Mouse (Mus musculus) ES-E14 (cell line): Measurements from ENCODE around the gene Nfatc2. TPM values are rescaled to one million over a fixed set of nuclear protein-coding genes. Genes with fewer than 3 reads are reported as not detected.

Experiments used
- DNase-seq: peaks from one replicate; pipeline ENCODE4 v3.0.0-alpha.2; 2013; ENCODE audit warnings: low read depth, low spot score
- H3K27ac ChIP-seq: 2 replicates; pipeline ENCODE4 v1.5.1; 2012; ENCODE audit warnings: low read depth, mild to moderate bottlenecking, low read length, moderate library complexity, mixed read lengths; ENCODE audit not compliant: poor library complexity, insufficient read depth, severe bottlenecking
- H3K36me3 ChIP-seq: 2 replicates; pipeline ENCODE4 v1.6.1; 2012; ENCODE audit warnings: mild to moderate bottlenecking, low read length, moderate library complexity, mixed read lengths; ENCODE audit not compliant: control insufficient read depth, poor library complexity, insufficient read depth, severe bottlenecking
- H3K4me1 ChIP-seq, 2 experiments: fragments of 150-350 bp in 1 of 2; sonication (generic) in 1 of 2; 2 replicates each; pipeline ENCODE4 v1.6.1; 2012; ENCODE audit warnings: low read length in 2 of 2, mild to moderate bottlenecking in 1 of 2, mixed read lengths in 1 of 2; ENCODE audit not compliant: control insufficient read depth in 2 of 2, insufficient read depth in 2 of 2, poor library complexity in 1 of 2
- H3K4me3 ChIP-seq, 2 experiments: fragments of 150-350 bp in 1 of 2; sonication (generic) in 1 of 2; 2 replicates each; pipeline ENCODE4 v1.5.1; 2012; ENCODE audit warnings: low read length in 2 of 2, low read depth in 1 of 2, mild to moderate bottlenecking in 1 of 2, mixed read lengths in 1 of 2; ENCODE audit not compliant: insufficient read depth in 1 of 2, poor library complexity in 1 of 2, severe bottlenecking in 1 of 2
- H3K9ac ChIP-seq: 2 replicates; pipeline ENCODE4 v1.6.1; 2012; ENCODE audit warnings: low read depth, mild to moderate bottlenecking, low read length, mixed read lengths; ENCODE audit not compliant: poor library complexity, insufficient read depth, severe bottlenecking
- H3K9me3 ChIP-seq: fragments of 150-350 bp; sonication (generic); 2 replicates; pipeline ENCODE4 v1.6.1; 2012; ENCODE audit warnings: low read depth, mild to moderate bottlenecking, low read length; ENCODE audit not compliant: control insufficient read depth, insufficient read depth
- CHD2 ChIP-seq: IDR thresholded peaks from 2 replicates; pipeline ENCODE4 v1.6.1; 2014; ENCODE audit warnings: mild to moderate bottlenecking, low read depth, low read length, inconsistent platforms
- HCFC1 ChIP-seq: IDR thresholded peaks from 2 replicates; pipeline ENCODE4 v1.6.1; 2012; ENCODE audit warnings: low read length, inconsistent platforms, borderline replicate concordance; ENCODE audit not compliant: insufficient read depth
- MAFK ChIP-seq: IDR thresholded peaks from 2 replicates; pipeline ENCODE4 v1.6.1; 2014; ENCODE audit warnings: mild to moderate bottlenecking, low read depth, low read length, inconsistent platforms; ENCODE audit not compliant: insufficient read depth
- ZC3H11A ChIP-seq: IDR thresholded peaks from 2 replicates; pipeline ENCODE4 v1.6.1; 2012; ENCODE audit warnings: low read depth, mild to moderate bottlenecking, inconsistent platforms, low read length, borderline replicate concordance
- ZNF384 ChIP-seq: IDR thresholded peaks from 2 replicates; pipeline ENCODE4 v1.6.1; 2012; ENCODE audit warnings: low read depth, low read length, inconsistent platforms
- in situ Hi-C, 2 experiments: fragments of 600-800 bp; cut with MboI; formaldehyde crosslinking; loops; one replicate each; pipeline ENCODE4 v1.15.1; 2025; ENCODE audit warnings: low sequenced_read_pairs in 2 of 2, inconsistent platforms in 1 of 2; ENCODE audit not compliant: unreplicated experiment in 2 of 2
- total RNA-seq: library from RNA; depleted of rRNA; stranded (reverse); fragments of 300-350 nt; gene quantifications from 2 replicates; pipeline ENCODE4 v1.2.3, GENCODE M21; 2012

The Nfatc2 gene
- total RNA-seq, 1 experiment: 2.0 TPM

DNA sequence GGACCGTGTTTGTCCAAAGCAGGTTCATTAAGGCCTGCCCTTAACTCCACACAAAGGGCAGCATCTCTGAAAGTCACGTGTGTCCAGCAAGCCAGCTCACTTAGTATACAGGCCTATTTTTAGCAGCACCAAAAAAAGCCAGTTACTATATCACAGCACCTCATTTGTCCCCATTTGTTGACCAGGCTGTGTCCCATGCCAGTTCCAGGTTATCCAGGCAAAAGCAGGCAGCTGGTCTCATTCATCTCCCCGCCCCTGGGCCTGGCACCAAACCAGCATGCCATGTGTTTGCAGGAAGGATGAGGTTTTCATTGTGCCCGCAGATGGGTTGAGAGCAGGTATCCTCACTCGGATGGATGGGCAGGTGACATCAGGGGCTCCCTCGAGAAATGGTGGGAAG lies 16.6 kb downstream of the Nfatc2 start:
- H3K4me1 ChIP-seq: peaks cover 2 to 30% of the 10 kb centered on the region in 2 experiments; a peak in 3 of 4 replicates
- no peak overlapping the region for H3K4me3 ChIP-seq
- no peaks in the 10 kb centered on the region for H3K36me3 ChIP-seq
- H3K9me3 ChIP-seq: no peaks in the 10 kb centered on the region
- no peak for DNase-seq
- H3K27ac ChIP-seq: no peak overlapping the region
- no peak overlapping the region for H3K9ac ChIP-seq
- in situ Hi-C loops: no loop called here
- TF ChIP-seq MAFK (no peak), HCFC1 (no peak), ZC3H11A (no peak), ZNF384 (no peak), CHD2 (no peak)

DNA sequence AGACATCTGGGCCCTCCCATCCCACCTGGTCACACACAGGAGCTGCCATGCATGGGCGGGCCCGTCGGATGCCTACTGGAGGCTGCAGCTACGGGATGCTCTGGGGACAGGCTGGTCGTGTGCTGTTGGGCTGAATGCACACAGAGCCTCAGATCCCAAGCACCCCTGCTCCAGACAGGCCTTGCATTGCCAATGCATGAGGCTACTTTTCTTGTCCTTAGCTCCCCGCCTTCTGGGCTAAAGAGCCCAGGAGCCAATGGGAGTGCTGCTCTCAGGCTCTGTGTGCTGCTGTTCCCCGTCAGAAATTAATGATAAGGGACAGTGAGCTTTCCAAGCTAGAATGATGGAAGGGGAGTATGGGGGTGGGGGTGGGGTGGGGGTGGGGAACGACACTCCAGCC lies 17.0 kb downstream of the Nfatc2 start:
- Histone ChIP-seq H3K36me3 (no peaks in the 10 kb centered on the region), H3K9me3 (no peaks in the 10 kb centered on the region), H3K27ac (no peak overlapping the region), H3K4me3 (0 out of 4 replicates have a peak overlapping the region, but pooled peaks of 1 of the 2 experiments have one; percentile 3), H3K4me1 (peaks cover 2 to 32% of the 10 kb centered on the region in 2 experiments; a peak in 3 of 4 replicates), H3K9ac (no peak overlapping the region)
- DNase-seq: no peak
- in situ Hi-C loops: no loop called here
- TF ChIP-seq ZC3H11A (no peak), HCFC1 (no peak)

DNA sequence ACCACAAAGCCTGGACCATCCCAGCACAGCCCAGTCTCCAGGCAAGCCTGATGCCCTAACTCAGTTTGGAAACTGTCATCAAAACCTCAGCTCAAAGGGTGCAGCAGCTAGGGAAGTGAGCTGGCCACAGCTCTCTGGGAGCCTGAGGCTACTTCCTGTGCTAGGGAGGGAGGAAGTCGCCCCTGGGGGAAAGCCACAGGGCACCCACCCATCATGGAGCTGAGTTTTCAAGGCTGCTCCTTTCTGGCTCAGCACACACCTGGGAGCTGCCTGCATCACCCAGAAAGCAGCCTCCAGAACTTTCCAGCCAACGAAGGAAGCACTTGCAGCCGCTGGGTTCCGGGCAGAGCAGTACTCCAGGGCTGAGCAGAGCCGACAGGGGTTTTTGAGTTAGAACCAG lies 18.4 kb downstream of the Nfatc2 start:
- Histone ChIP-seq H3K27ac (no peak overlapping the region), H3K4me1 (peaks cover 2 to 29% of the 10 kb centered on the region in 2 experiments; a peak in 3 of 4 replicates), H3K36me3 (no peaks in the 10 kb centered on the region), H3K9me3 (no peaks in the 10 kb centered on the region), H3K9ac (no peak overlapping the region), H3K4me3 (no peak overlapping the region)
- no peak for DNase-seq
- in situ Hi-C loops: no loop called here
- TF ChIP-seq CHD2: no peak
- TF ChIP-seq ZC3H11A: no peak
- TF ChIP-seq ZNF384: no peak
- TF ChIP-seq HCFC1: no peak
- TF ChIP-seq MAFK: no peak

DNA sequence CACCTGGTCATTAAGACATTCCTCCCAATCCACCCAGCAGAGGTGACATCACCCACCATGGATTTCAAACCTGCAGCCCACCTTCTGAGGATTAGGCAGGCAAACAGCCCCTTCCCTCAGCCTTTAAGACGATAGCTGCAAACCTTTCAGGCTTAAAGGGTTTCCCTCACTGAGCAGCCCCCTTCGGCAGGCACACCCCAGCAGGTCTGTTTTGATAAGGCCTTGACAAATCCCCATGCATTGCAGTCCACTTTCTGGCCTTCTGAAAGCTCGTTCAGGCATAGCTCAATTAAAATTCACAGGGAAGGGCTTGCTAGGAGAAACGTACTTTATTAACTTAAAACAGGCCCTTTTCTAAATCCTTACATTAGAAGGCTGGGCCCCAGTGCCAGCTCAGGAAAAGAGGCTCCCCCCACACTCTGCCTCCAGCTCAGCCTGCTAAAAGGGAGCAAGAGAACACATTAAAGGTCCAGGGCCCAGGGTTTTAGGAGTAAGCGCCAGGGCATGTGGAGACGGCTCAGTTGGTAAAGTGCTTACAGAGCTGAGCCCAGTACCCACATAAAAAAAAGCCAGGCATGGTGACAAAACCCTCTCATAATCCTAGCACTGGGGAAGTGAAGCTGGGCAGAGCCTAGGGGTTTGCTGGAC lies 20.1 kb downstream of the Nfatc2 start:
- H3K27ac ChIP-seq: no peak overlapping the region
- no peaks in the 10 kb centered on the region for H3K36me3 ChIP-seq
- TF ChIP-seq ZNF384: no peak
- TF ChIP-seq MAFK: no peak
- no peak for TF ChIP-seq CHD2
- TF ChIP-seq HCFC1: no peak
- no peak for TF ChIP-seq ZC3H11A
- no peaks in the 10 kb centered on the region for H3K9me3 ChIP-seq
- peak overlapping the region; percentile 1; the same call in 1 of the 2 replicates for H3K9ac ChIP-seq
- peaks cover 2 to 26% of the 10 kb centered on the region in 2 experiments; a peak in 3 of 4 replicates for H3K4me1 ChIP-seq
- in situ Hi-C loops: no loop called here
- no peak overlapping the region for H3K4me3 ChIP-seq
- no peak for DNase-seq
